Mouse (Mus musculus): ENCODE results near the gene Adgrl2. TPM values are rescaled to one million over a fixed set of nuclear protein-coding genes. Genes with fewer than 3 reads are reported as not detected.

Gene Adgrl2
- polyA plus RNA-seq, 1 experiment from 2014 or later: 81.6 TPM

- WGBS: 21% methylated on average over 12 of the region's 12 CpGs
- Histone ChIP-seq H3K4me1 (peaks cover 38% of the 10 kb centered on the region), H3K27me3 (ENCODE audit: poor library complexity, severe bottlenecking) (no peaks in the 10 kb centered on the region), H3K36me3 (replicated peaks) (peaks cover 78% of the 10 kb centered on the region), H3K27ac (no peak overlapping the region), H3K9me3 (no peaks in the 10 kb centered on the region), H3K4me3 (peak overlapping the region; percentile 20; the same call in 1 of the 2 replicates)
- DNase-seq (ENCODE audit: extremely low spot score, low spot score): no peak
Observed at GRCm38 (mm10) chr3:148854306-148854910, 135.9 kb downstream of the Adgrl2 start.

- no peaks in the 10 kb centered on the region for H3K9me3 ChIP-seq
- H3K4me3 ChIP-seq: no peak overlapping the region
- 21% methylated on average over 8 of the region's 8 CpGs for WGBS
- H3K27me3 ChIP-seq (ENCODE audit: poor library complexity, severe bottlenecking): no peaks in the 10 kb centered on the region
- peaks cover 38% of the 10 kb centered on the region for H3K4me1 ChIP-seq
- H3K27ac ChIP-seq: no peak overlapping the region
- DNase-seq (ENCODE audit: extremely low spot score, low spot score): no peak
- H3K36me3 ChIP-seq (replicated peaks): peaks cover 78% of the 10 kb centered on the region
Observed at GRCm38 (mm10) chr3:148853372-148853771, 137.0 kb downstream of the Adgrl2 start.

- WGBS: 66% methylated on average over 12 of the region's 12 CpGs
- Histone ChIP-seq H3K27ac (0 out of 2 replicates have a peak overlapping the region, but pooled peaks have one; percentile 35), H3K4me1 (peaks cover 38% of the 10 kb centered on the region), H3K27me3 (ENCODE audit: poor library complexity, severe bottlenecking) (no peaks in the 10 kb centered on the region), H3K9me3 (no peaks in the 10 kb centered on the region), H3K4me3 (no peak overlapping the region), H3K36me3 (replicated peaks) (peaks cover 78% of the 10 kb centered on the region)
- DNase-seq (ENCODE audit: extremely low spot score, low spot score): no peak
Observed at GRCm38 (mm10) chr3:148852556-148852955, 137.8 kb downstream of the Adgrl2 start.

GRCm38 (mm10) chr3:148850821-148851220 is 139.5 kb downstream of the Adgrl2 start:
- 88% methylated on average over 4 of the region's 4 CpGs for WGBS
- Histone ChIP-seq H3K4me3 (no peak overlapping the region), H3K36me3 (replicated peaks) (peaks cover 78% of the 10 kb centered on the region), H3K27me3 (ENCODE audit: poor library complexity, severe bottlenecking) (no peaks in the 10 kb centered on the region), H3K4me1 (peaks cover 38% of the 10 kb centered on the region), H3K9me3 (no peaks in the 10 kb centered on the region), H3K27ac (no peak overlapping the region)
- no peak for DNase-seq (ENCODE audit: extremely low spot score, low spot score)

- WGBS: 87% methylated on average over 2 of the region's 2 CpGs
- DNase-seq (ENCODE audit: extremely low spot score, low spot score): no peak
- no peak overlapping the region for H3K4me3 ChIP-seq
- H3K36me3 ChIP-seq (replicated peaks): peaks cover 94% of the 10 kb centered on the region
- H3K4me1 ChIP-seq: peaks cover 15% of the 10 kb centered on the region
- no peaks in the 10 kb centered on the region for H3K9me3 ChIP-seq
- H3K27ac ChIP-seq: no peak overlapping the region
- no peaks in the 10 kb centered on the region for H3K27me3 ChIP-seq (ENCODE audit: poor library complexity, severe bottlenecking)
Observed at GRCm38 (mm10) chr3:148848366-148848765, 142.0 kb downstream of the Adgrl2 start.

GRCm38 (mm10) chr3:148844182-148844581 is 146.2 kb downstream of the Adgrl2 start:
- H3K9me3 ChIP-seq: no peaks in the 10 kb centered on the region
- H3K27ac ChIP-seq: no peak overlapping the region
- peaks cover 23% of the 10 kb centered on the region for H3K4me1 ChIP-seq
- H3K36me3 ChIP-seq (replicated peaks): peaks cover 81% of the 10 kb centered on the region
- H3K4me3 ChIP-seq: no peak overlapping the region
- WGBS: 92% methylated on average over 6 of the region's 6 CpGs
- H3K27me3 ChIP-seq (ENCODE audit: poor library complexity, severe bottlenecking): no peaks in the 10 kb centered on the region
- no peak for DNase-seq (ENCODE audit: extremely low spot score, low spot score)

- no peaks in the 10 kb centered on the region for H3K9me3 ChIP-seq
- no peak overlapping the region for H3K27ac ChIP-seq
- H3K27me3 ChIP-seq (ENCODE audit: poor library complexity, severe bottlenecking): no peaks in the 10 kb centered on the region
- H3K4me3 ChIP-seq: no peak overlapping the region
- H3K4me1 ChIP-seq: peaks cover 27% of the 10 kb centered on the region
- DNase-seq (ENCODE audit: extremely low spot score, low spot score): no peak
- H3K36me3 ChIP-seq (replicated peaks): peaks cover 81% of the 10 kb centered on the region
- 86% methylated on average over 7 of the region's 7 CpGs for WGBS
Observed at GRCm38 (mm10) chr3:148842533-148842932, 147.8 kb downstream of the Adgrl2 start.

GRCm38 (mm10) chr3:148838835-148839296 is 151.5 kb downstream of the Adgrl2 start:
- H3K27ac ChIP-seq: no peak overlapping the region
- H3K36me3 ChIP-seq (replicated peaks): peaks cover 81% of the 10 kb centered on the region

GRCm38 (mm10) chr3:148838095-148838834 is 152.1 kb downstream of the Adgrl2 start:
- DNase-seq (ENCODE audit: extremely low spot score, low spot score): no peak
- Histone ChIP-seq H3K27ac (no peak overlapping the region), H3K27me3 (ENCODE audit: poor library complexity, severe bottlenecking) (no peaks in the 10 kb centered on the region), H3K4me1 (peaks cover 27% of the 10 kb centered on the region), H3K4me3 (no peak overlapping the region), H3K36me3 (replicated peaks) (peaks cover 81% of the 10 kb centered on the region), H3K9me3 (no peaks in the 10 kb centered on the region)
- WGBS: 85% methylated on average over 13 of the region's 13 CpGs

More at GRCm38 (mm10) chr3:148838835-148839296, 151.5 kb downstream of the Adgrl2 start:
- Histone ChIP-seq H3K9me3 (no peaks in the 10 kb centered on the region), H3K4me1 (peaks cover 27% of the 10 kb centered on the region), H3K4me3 (no peak overlapping the region), H3K27me3 (ENCODE audit: poor library complexity, severe bottlenecking) (no peaks in the 10 kb centered on the region)
- whole genome bisulfite sequencing: 83% methylated on average over 13 of the region's 13 CpGs
- DNase-seq (ENCODE audit: extremely low spot score, low spot score): no peak

GRCm38 (mm10) chr3:148835136-148835535 is 155.2 kb downstream of the Adgrl2 start:
- Histone ChIP-seq H3K36me3 (replicated peaks) (peaks cover 99% of the 10 kb centered on the region), H3K27me3 (ENCODE audit: poor library complexity, severe bottlenecking) (no peaks in the 10 kb centered on the region), H3K4me3 (no peak overlapping the region), H3K9me3 (no peaks in the 10 kb centered on the region), H3K27ac (no peak overlapping the region), H3K4me1 (peaks cover 12% of the 10 kb centered on the region; the same call in 1 of the 2 replicates)
- WGBS: 90% methylated on average over 12 of the region's 12 CpGs
- DNase-seq (ENCODE audit: extremely low spot score, low spot score): no peak

GRCm38 (mm10) chr3:148833070-148833769 is 157.1 kb downstream of the Adgrl2 start:
- Histone ChIP-seq H3K4me1 (no peaks in the 10 kb centered on the region; the same call in 1 of the 2 replicates), H3K36me3 (replicated peaks) (peaks cover 99% of the 10 kb centered on the region), H3K27ac (no peak overlapping the region), H3K4me3 (no peak overlapping the region), H3K9me3 (no peaks in the 10 kb centered on the region), H3K27me3 (ENCODE audit: poor library complexity, severe bottlenecking) (no peaks in the 10 kb centered on the region)
- DNase-seq (ENCODE audit: extremely low spot score, low spot score): no peak
- 97% methylated on average over 20 of the region's 20 CpGs for WGBS

GRCm38 (mm10) chr3:148832001-148832400 is 158.4 kb downstream of the Adgrl2 start:
- WGBS: 87% methylated on average over 4 of the region's 4 CpGs
- Histone ChIP-seq H3K4me3 (no peak overlapping the region), H3K27ac (no peak overlapping the region), H3K36me3 (replicated peaks) (peaks cover 97% of the 10 kb centered on the region), H3K4me1 (no peaks in the 10 kb centered on the region), H3K9me3 (no peaks in the 10 kb centered on the region), H3K27me3 (ENCODE audit: poor library complexity, severe bottlenecking) (no peaks in the 10 kb centered on the region)
- DNase-seq (ENCODE audit: extremely low spot score, low spot score): no peak

Data from forebrain, embryonic 10.5 days (tissue).